Mouse (Mus musculus): ENCODE measurements around the gene Fpr-rs7. TPM values are rescaled to one million over a fixed set of nuclear protein-coding genes. Genes with fewer than 3 reads are reported as not detected.

Fpr-rs7 gene
- polyA plus RNA-seq (2012; rRNA removed) = not detected in 2 replicates
- not detected in 2 replicates for polyA plus RNA-seq (2014; fragmentation: Nextera tagmentation; extraction: Ambion mirVana)

GRCm38 (mm10) chr17:20114126-20114525 is at the start of gene Fpr-rs7:
Gene Fpr-rs7 (minus strand): TSS chr17:20114226.
- no peak for TF ChIP-seq POLR2A (IDR thresholded peaks at IDR 0.05; ENCODE audit: borderline replicate concordance, extremely low read depth, insufficient read depth, insufficient read length)

GRCm38 (mm10) chr17:20074090-20074489 is 39.9 kb downstream of the Fpr-rs7 start:
- WGBS = 80% methylated on average over 6 of the region's 6 CpGs

More at GRCm38 (mm10) chr17:20114126-20114525, at the start of gene Fpr-rs7:
- H3K4me2 ChIP-seq (replicated peaks; ENCODE audit: low read depth, low read length, severe bottlenecking) = no peak within 1 kb of the TSS
- H3K27ac ChIP-seq (replicated peaks; ENCODE audit: low read depth, low read length) = no peak within 1 kb of the TSS
- ATAC-seq (ENCODE audit: low FRiP score, low read depth) = no peak
- H3K9me3 ChIP-seq (ENCODE audit: control insufficient read depth, low read length) = no peaks in the 10 kb centered on the region
- DNase-seq (ENCODE audit: low spot score) = no peak
- no peak within 1 kb of the TSS for H3K4me3 ChIP-seq (replicated peaks; ENCODE audit: low read length)
- H3K36me3 ChIP-seq (ENCODE audit: control insufficient read depth, insufficient read depth, low read length) = no peaks in the 10 kb centered on the region
- H3K4me1 ChIP-seq (ENCODE audit: control insufficient read depth, insufficient read depth, low read length) = no peaks in the 10 kb centered on the region
- no peaks in the 10 kb centered on the region for H3K27me3 ChIP-seq (ENCODE audit: control insufficient read depth, insufficient read depth, low read length)
- H3K9ac ChIP-seq (ENCODE audit: low read depth, low read length, severe bottlenecking) = no peak within 1 kb of the TSS

DNA sequence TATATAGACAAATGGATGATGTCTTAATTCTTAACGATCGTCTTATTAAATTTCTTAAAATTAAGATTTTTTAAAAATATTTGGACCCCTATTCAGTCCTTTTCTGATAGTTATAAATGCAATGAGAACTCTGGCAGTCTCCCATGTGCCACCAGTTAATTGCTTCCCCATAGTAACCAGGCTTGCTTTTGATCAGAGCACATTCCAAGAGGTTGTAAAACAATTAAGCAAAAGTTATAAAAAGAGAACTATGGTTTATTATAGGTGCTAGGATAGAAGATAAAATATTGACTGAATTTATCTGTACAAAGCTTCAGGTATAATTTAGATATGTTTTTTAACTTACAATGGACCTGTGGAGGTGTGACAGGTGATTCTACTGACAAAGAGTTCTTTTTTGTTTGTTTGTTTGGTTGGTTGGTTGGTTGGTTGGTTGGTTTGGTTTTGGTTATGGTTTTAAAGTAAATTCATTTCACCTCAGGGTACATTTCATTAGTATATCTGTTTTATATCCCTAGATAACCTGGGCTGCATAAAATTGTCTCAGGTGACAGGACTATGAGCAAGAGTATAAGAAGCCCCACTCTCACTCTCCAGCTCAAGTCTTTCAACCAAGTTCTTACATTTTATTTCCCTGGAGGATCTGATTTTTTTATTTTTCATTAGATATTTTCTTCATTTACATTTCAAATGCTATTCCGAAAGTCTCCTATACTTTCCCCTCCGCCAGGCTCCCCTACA is 42.2 kb downstream of the Fpr-rs7 start:
- ATAC-seq (ENCODE audit: low FRiP score, low read depth) = no peak
- no peak overlapping the region for H3K27ac ChIP-seq (replicated peaks; ENCODE audit: low read depth, low read length)
- H3K4me3 ChIP-seq (replicated peaks; ENCODE audit: low read length) = no peak overlapping the region
- WGBS = 91% methylated on average over 4 of the region's 4 CpGs
- no peak for TF ChIP-seq POLR2A (IDR thresholded peaks at IDR 0.05; ENCODE audit: borderline replicate concordance, extremely low read depth, insufficient read depth, insufficient read length)
- no peak overlapping the region for H3K4me2 ChIP-seq (replicated peaks; ENCODE audit: low read depth, low read length, severe bottlenecking)
- no peaks in the 10 kb centered on the region for H3K36me3 ChIP-seq (ENCODE audit: control insufficient read depth, insufficient read depth, low read length)
- no peaks in the 10 kb centered on the region for H3K27me3 ChIP-seq (ENCODE audit: control insufficient read depth, insufficient read depth, low read length)
- no peaks in the 10 kb centered on the region for H3K4me1 ChIP-seq (ENCODE audit: control insufficient read depth, insufficient read depth, low read length)
- no peak for DNase-seq (ENCODE audit: low spot score)
- no peak overlapping the region for H3K9ac ChIP-seq (ENCODE audit: low read depth, low read length, severe bottlenecking)
- 0 out of 2 replicates have a peak, but pooled peaks cover 3% of the 10 kb centered on the region for H3K9me3 ChIP-seq (ENCODE audit: control insufficient read depth, low read length)

More at GRCm38 (mm10) chr17:20074090-20074489, 39.9 kb downstream of the Fpr-rs7 start:
- H3K4me3 ChIP-seq (replicated peaks; ENCODE audit: low read length) = no peak overlapping the region
- H3K9ac ChIP-seq (ENCODE audit: low read depth, low read length, severe bottlenecking) = no peak overlapping the region
- ATAC-seq (ENCODE audit: low FRiP score, low read depth) (no peak), DNase-seq (ENCODE audit: low spot score) (no peak)
- H3K27me3 ChIP-seq (ENCODE audit: control insufficient read depth, insufficient read depth, low read length) = no peaks in the 10 kb centered on the region
- H3K4me2 ChIP-seq (replicated peaks; ENCODE audit: low read depth, low read length, severe bottlenecking) = no peak overlapping the region
- no peaks in the 10 kb centered on the region for H3K36me3 ChIP-seq (ENCODE audit: control insufficient read depth, insufficient read depth, low read length)
- TF ChIP-seq POLR2A (IDR thresholded peaks at IDR 0.05; ENCODE audit: borderline replicate concordance, extremely low read depth, insufficient read depth, insufficient read length) = no peak
- H3K27ac ChIP-seq (replicated peaks; ENCODE audit: low read depth, low read length) = no peak overlapping the region
- H3K4me1 ChIP-seq (ENCODE audit: control insufficient read depth, insufficient read depth, low read length) = no peaks in the 10 kb centered on the region
- H3K9me3 ChIP-seq (ENCODE audit: control insufficient read depth, low read length) = 0 out of 2 replicates have a peak, but pooled peaks cover 3% of the 10 kb centered on the region

Other genes with a start within 250 kb of the Fpr-rs7 start
- not detected in 2 replicates for gene Vmn2r104, start 65.9 kb downstream of the Fpr-rs7 start, polyA plus RNA-seq (2012; rRNA removed)
- gene Vmn2r104, start 65.9 kb downstream of the Fpr-rs7 start, polyA plus RNA-seq (2014; fragmentation: Nextera tagmentation; extraction: Ambion mirVana) = not detected in 2 replicates
- gene Fpr-rs6, start 68.9 kb upstream of the Fpr-rs7 start, polyA plus RNA-seq (2012; rRNA removed) = not detected in 2 replicates
- gene Fpr-rs6, start 68.9 kb upstream of the Fpr-rs7 start, polyA plus RNA-seq (2014; fragmentation: Nextera tagmentation; extraction: Ambion mirVana) = not detected in 2 replicates
- not detected in 2 replicates for gene Vmn2r105, start 120.8 kb upstream of the Fpr-rs7 start, polyA plus RNA-seq (2012; rRNA removed)
- not detected in 2 replicates for gene Vmn2r105, start 120.8 kb upstream of the Fpr-rs7 start, polyA plus RNA-seq (2014; fragmentation: Nextera tagmentation; extraction: Ambion mirVana)
- gene Vmn2r106, start 171.3 kb upstream of the Fpr-rs7 start, polyA plus RNA-seq (2012; rRNA removed) = not detected in 2 replicates
- gene Vmn2r106, start 171.3 kb upstream of the Fpr-rs7 start, polyA plus RNA-seq (2014; fragmentation: Nextera tagmentation; extraction: Ambion mirVana) = not detected in 2 replicates
- not detected in 2 replicates for gene Vmn2r107, start 231.0 kb upstream of the Fpr-rs7 start, polyA plus RNA-seq (2012; rRNA removed)
- not detected in 2 replicates for gene Vmn2r107, start 231.0 kb upstream of the Fpr-rs7 start, polyA plus RNA-seq (2014; fragmentation: Nextera tagmentation; extraction: Ambion mirVana)

Data from limb, embryonic 14.5 days (tissue).